Mouse (Mus musculus): ENCODE data around the gene Gm4869. TPM values are rescaled to one million over a fixed set of nuclear protein-coding genes. Genes with fewer than 3 reads are reported as not detected.
A peak's percentile ranks its signal among the peaks of the same experiment; 100 is the strongest.
"Not testable (repeated sequence)": the region's sequence is repeated elsewhere in the genome, so short reads cannot be mapped to it uniquely, and the experiment has no call there.

Gene Gm4869
- polyA plus RNA-seq, 1 experiment from 2014 or later = not detected

DNA sequence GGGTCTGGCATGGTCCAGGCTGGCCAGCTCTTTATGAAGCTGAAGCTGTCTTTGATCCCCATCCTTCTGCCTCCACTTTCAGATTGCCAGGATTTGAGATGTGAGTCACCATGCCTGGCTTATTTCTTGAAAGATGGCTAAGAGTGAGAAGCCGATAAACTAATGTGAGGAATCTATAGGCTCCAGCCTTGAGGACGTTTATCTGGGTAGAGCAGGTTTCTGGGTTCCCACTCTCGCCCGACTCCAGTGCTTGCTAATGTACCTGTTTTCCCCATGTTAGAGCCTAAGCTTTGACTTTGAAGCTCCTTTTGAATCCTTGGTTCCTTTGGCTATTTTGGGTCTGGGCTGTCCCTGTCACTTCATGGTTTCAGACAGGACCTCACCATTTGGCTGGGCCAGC lies 24.8 kb upstream of the Gm4869 start:
- H3K4me1 ChIP-seq = peaks cover 28% of the 10 kb centered on the region
- 70% methylated on average over 4 of the region's 4 CpGs for WGBS
- H3K36me3 ChIP-seq = peaks cover 18% of the 10 kb centered on the region; the same call in 1 of the 2 replicates
- H3K27ac ChIP-seq (replicated peaks) = no peak overlapping the region
- peak overlapping the region; percentile 46; the same call in 1 of the 2 replicates for H3K9ac ChIP-seq (replicated peaks)
- H3K4me2 ChIP-seq (replicated peaks) = peak overlapping the region; percentile 90
- no peaks in the 10 kb centered on the region for H3K27me3 ChIP-seq
- ATAC-seq (ENCODE audit: low FRiP score, low read depth) = no peak
- no peaks in the 10 kb centered on the region for H3K9me3 ChIP-seq
- H3K4me3 ChIP-seq = peak overlapping the region; percentile 95

DNA sequence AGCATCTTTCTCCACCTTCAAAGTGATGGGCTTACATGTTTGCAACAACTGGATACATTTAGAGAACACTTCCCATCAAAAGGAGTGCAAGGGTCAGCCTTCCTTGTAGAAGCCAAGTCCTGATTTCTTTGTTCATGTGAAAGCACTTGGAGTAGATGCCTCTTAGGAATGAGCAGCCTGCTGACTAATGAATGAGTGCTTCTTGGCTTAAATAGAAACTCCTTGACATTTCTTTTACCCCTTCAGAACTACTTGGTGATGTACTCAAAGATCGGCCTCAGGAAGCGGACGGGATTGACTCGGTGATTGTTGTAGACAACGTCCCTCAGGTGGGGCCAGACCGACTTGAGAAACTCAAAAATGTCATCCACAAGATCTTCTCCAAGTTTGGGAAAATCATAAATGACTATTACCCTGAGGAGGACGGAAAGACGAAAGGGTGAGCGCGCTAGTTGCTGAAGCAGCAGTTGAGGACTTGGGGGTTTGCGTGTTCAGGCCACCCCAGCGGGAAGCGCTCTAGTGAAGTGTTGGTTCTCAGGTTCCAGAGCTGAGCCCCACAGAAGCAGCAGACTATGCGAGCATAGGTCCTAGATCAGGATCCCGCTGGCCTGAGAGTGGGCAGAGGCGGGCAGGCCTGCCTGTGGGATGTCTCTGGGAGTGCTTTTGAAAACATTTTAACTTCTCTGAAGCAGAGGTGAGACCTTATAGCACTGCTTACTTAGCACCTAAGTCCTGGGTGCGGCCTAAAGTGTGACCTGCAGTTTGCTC lies 20.2 kb upstream of the Gm4869 start:
- no peaks in the 10 kb centered on the region for H3K9me3 ChIP-seq
- WGBS = 93% methylated on average over 17 of the region's 17 CpGs
- H3K4me1 ChIP-seq = peaks cover 19% of the 10 kb centered on the region
- H3K4me2 ChIP-seq (replicated peaks) = no peak overlapping the region
- no peak overlapping the region for H3K9ac ChIP-seq (replicated peaks)
- ATAC-seq (ENCODE audit: low FRiP score, low read depth) = no peak
- peaks cover 60% of the 10 kb centered on the region for H3K36me3 ChIP-seq
- no peak overlapping the region for H3K4me3 ChIP-seq
- no peaks in the 10 kb centered on the region for H3K27me3 ChIP-seq
- H3K27ac ChIP-seq (replicated peaks) = no peak overlapping the region

DNA sequence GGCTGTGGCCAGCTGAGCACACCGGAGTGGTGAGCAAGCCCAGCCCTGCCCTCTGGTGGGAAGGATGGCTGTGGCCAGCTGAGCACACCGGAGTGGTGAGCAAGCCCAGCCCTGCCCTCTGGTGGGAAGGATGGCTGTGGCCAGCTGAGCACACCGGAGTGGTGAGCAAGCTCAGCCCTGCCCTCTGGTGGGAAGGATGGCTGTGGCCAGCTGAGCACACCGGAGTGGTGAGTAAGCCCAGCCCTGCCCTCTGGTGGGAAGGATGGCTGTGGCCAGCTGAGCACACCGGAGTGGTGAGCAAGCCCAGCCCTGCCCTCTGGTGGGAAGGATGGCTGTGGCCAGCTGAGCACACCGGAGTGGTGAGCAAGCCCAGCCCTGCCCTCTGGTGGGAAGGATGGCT lies 6.3 kb upstream of the Gm4869 start:
- WGBS = no CpG with 5 or more reads among the region's 6 CpGs
- peaks cover 88% of the 10 kb centered on the region for H3K36me3 ChIP-seq
- H3K9ac ChIP-seq (replicated peaks); H3K4me1 ChIP-seq; H3K9me3 ChIP-seq; H3K27me3 ChIP-seq; H3K4me3 ChIP-seq; H3K4me2 ChIP-seq (replicated peaks); H3K27ac ChIP-seq (replicated peaks); ATAC-seq (ENCODE audit: low FRiP score, low read depth): not testable (repeated sequence)

DNA sequence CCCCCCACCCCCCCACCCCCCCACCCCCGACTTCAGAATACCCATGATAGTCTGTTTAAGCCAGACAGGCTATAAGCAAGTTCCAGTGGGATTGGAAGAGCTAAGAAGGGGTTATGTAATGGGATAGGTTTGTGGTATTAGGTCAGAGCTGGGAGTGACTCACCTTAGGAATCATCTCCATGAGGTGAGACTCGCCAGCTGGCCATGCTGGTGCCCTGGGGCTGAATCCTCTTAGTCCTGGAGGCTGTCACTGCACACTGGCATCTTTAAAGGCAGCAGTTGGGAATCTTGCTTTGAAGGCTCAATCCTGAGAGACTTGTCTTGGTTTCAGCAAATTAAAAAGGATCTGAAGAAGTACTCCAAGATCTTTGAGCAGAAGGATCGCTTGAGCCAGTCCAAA lies 4.0 kb upstream of the Gm4869 start:
- Histone ChIP-seq H3K9ac (replicated peaks) (no peak overlapping the region), H3K36me3 (peaks cover 87% of the 10 kb centered on the region), H3K4me2 (replicated peaks) (no peak overlapping the region), H3K27ac (replicated peaks) (no peak overlapping the region), H3K4me3 (no peak overlapping the region), H3K4me1 (no peaks in the 10 kb centered on the region), H3K27me3 (no peaks in the 10 kb centered on the region), H3K9me3 (no peaks in the 10 kb centered on the region)
- ATAC-seq (ENCODE audit: low FRiP score, low read depth) = no peak
- WGBS = 96% methylated on average over 2 of the region's 3 CpGs

DNA sequence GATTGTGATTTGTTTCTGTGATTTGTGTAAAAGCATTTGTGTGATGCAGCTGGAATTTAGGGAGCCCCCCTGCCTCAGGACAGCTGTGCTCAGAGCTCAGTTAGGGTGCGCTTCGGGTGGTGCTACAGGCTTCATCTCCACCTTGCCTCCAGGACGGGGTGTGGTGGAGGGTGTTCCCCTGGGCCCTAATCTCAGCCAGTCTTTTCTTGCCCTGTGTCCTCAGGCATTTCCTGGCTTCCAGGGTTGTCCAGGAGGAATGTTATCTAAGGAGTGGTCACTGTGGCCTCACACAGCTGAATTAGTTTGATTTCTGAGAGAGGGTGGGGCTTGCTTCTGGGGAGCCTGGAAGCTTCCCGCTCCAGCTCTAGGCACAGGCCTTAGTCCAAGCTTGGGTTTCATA lies 1.4 kb upstream of the Gm4869 start:
- H3K4me2 ChIP-seq (replicated peaks) = no peak overlapping the region
- H3K36me3 ChIP-seq = peaks cover 65% of the 10 kb centered on the region
- no peaks in the 10 kb centered on the region for H3K4me1 ChIP-seq
- H3K27ac ChIP-seq (replicated peaks) = no peak overlapping the region
- no peak for ATAC-seq (ENCODE audit: low FRiP score, low read depth)
- H3K4me3 ChIP-seq = no peak overlapping the region
- no peaks in the 10 kb centered on the region for H3K27me3 ChIP-seq
- H3K9ac ChIP-seq (replicated peaks) = no peak overlapping the region
- WGBS = 94% methylated on average over 4 of the region's 4 CpGs
- no peaks in the 10 kb centered on the region for H3K9me3 ChIP-seq

DNA sequence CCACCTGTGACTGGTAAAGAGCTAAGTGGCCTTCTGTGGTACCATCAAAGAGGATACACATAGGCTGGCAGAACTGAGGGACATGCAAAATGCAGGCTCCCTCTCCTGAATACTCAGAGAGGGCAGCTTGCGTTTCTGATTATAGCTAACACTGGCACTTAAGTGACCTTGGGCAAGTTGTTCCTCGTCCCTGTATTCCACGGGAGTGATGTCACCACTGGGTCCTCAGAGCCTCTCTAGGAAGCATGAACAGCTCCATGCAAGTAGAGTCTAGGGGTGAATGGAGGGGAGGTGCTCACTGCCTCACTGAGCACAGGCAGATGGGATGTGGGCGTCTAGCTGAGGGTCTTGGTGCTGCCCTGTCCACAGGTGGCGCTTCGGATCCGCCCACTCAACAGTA lies 609 bp downstream of the Gm4869 start:
- ATAC-seq (ENCODE audit: low FRiP score, low read depth) = no peak
- WGBS = 82% methylated on average over 7 of the region's 7 CpGs
- Histone ChIP-seq H3K27me3 (no peaks in the 10 kb centered on the region), H3K4me3 (no peak overlapping the region), H3K9ac (replicated peaks) (no peak overlapping the region), H3K4me1 (no peaks in the 10 kb centered on the region), H3K9me3 (no peaks in the 10 kb centered on the region), H3K27ac (replicated peaks) (no peak overlapping the region), H3K36me3 (peaks cover 48% of the 10 kb centered on the region), H3K4me2 (replicated peaks) (no peak overlapping the region)

DNA sequence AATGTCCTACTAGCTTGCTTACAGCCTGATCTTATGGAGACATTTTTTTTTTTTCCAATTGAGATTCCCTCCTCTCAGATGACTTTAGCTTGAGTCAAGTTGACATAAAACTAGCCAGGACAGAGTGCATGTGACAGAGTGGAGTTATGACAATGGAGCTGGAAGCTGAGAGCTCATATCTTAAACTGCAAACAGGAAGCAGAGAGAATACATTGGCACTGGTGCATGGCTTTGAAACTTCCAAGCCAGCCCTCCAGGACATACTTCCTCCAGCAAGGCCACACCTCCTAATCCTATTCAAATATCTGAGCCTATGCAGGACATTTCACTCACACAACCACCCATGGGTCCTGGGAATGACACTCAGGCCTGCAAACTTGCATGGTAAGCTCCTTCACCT lies 9.0 kb downstream of the Gm4869 start:
- Histone ChIP-seq H3K9ac (replicated peaks) (no peak overlapping the region), H3K27ac (replicated peaks) (no peak overlapping the region), H3K27me3 (no peaks in the 10 kb centered on the region), H3K4me2 (replicated peaks) (no peak overlapping the region), H3K4me1 (no peaks in the 10 kb centered on the region), H3K4me3 (no peak overlapping the region), H3K36me3 (no peaks in the 10 kb centered on the region), H3K9me3 (no peaks in the 10 kb centered on the region)
- ATAC-seq (ENCODE audit: low FRiP score, low read depth) = no peak

DNA sequence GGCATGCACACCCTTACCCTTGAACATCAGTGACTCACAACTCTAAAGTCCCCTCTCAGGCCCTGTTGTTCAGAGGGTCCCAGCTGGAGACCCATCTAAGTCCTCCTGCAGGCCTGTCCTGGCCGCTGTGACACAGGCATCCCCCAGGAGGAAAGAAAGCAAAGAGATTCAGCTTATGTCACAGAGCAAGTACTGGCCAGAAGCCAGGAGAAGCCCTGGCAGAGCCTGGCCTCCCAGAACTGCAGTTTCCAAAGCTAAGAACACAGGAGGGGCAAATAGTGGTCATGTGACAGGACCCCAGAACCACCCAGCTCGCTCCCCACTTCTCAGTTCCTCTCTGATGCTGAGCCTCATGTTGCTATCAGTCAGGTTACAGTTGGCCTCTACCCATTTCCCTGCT lies 10.0 kb downstream of the Gm4869 start:
- 59% methylated on average over 2 of the region's 2 CpGs for WGBS
- no peak overlapping the region for H3K4me3 ChIP-seq
- H3K27ac ChIP-seq (replicated peaks) = no peak overlapping the region
- no peaks in the 10 kb centered on the region for H3K9me3 ChIP-seq
- H3K9ac ChIP-seq (replicated peaks) = no peak overlapping the region
- no peaks in the 10 kb centered on the region for H3K27me3 ChIP-seq
- ATAC-seq (ENCODE audit: low FRiP score, low read depth) = no peak
- no peaks in the 10 kb centered on the region for H3K4me1 ChIP-seq
- H3K4me2 ChIP-seq (replicated peaks) = no peak overlapping the region
- H3K36me3 ChIP-seq = no peaks in the 10 kb centered on the region

DNA sequence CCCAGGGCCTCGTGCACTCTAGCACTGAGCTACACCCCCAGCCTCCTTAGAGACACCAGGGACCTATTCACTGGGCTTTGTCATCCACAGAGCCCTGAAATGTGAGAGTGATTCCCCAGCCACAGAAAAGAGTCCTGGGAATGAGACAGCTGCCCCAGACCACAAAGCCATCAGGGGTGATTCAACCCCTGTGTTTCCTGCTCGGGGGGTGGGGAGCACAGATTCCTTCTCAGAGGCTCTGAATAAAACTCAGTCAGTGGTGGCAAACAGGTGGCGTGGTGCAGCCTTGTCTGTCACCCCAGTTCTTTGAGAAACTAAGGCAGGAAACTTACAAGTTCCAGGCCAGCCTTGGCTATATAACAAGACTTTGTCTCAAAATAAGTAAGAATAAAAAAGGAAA lies 16.0 kb downstream of the Gm4869 start:
- Histone ChIP-seq H3K9ac (replicated peaks) (no peak overlapping the region), H3K4me1 (no peaks in the 10 kb centered on the region), H3K27me3 (no peaks in the 10 kb centered on the region), H3K9me3 (peaks cover 7% of the 10 kb centered on the region), H3K4me2 (replicated peaks) (no peak overlapping the region), H3K4me3 (no peak overlapping the region), H3K36me3 (no peaks in the 10 kb centered on the region), H3K27ac (replicated peaks) (no peak overlapping the region)
- 81% methylated on average over 3 of the region's 3 CpGs for WGBS
- no peak for ATAC-seq (ENCODE audit: low FRiP score, low read depth)

DNA sequence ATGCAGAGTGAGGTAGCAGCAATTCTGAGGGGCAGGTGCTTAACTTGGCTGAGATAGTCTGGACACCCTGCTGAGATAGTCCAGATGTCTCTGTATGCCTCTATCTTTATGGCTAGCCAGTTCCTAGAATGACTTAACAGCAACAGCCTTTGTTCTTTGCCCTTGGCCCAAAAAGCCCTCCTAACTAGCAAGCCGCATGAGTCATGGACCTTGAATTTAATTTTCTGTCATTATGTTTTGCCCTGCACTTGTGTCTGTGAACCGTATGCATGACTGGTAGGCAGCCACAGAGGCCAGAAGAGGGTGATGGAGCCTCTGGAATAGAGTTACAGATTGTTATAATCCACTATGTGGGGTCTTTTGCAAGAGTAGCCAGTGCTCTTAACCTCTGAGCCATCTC lies 17.7 kb downstream of the Gm4869 start:
- H3K4me2 ChIP-seq (replicated peaks); H3K36me3 ChIP-seq; H3K4me1 ChIP-seq; H3K27me3 ChIP-seq; H3K9me3 ChIP-seq; ATAC-seq (ENCODE audit: low FRiP score, low read depth); H3K9ac ChIP-seq (replicated peaks); H3K4me3 ChIP-seq; H3K27ac ChIP-seq (replicated peaks): not testable (repeated sequence)
- WGBS = 79% methylated on average over 2 of the region's 2 CpGs

DNA sequence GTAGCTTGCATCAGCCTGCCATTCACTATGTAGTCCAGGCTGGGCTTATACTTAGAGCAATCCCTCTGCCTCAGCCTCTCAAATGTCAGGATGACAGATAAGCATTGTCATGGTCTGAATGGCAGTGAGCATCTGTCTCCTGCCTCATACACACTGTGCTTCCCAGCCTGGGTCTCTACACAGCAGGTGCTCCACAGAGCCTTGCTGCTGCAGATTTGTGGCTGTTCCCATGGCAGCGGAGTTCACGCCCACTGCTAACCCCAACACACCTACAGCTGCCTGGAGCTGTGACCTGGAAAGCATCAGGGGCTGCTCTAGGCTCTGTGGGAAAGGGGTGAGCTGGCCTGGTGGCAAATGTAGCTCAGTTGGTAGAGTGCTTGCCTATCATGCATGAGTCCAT lies 19.5 kb downstream of the Gm4869 start:
- Histone ChIP-seq H3K9me3 (peaks cover 7% of the 10 kb centered on the region), H3K27me3 (no peaks in the 10 kb centered on the region), H3K4me1 (no peaks in the 10 kb centered on the region), H3K4me2 (replicated peaks) (no peak overlapping the region), H3K27ac (replicated peaks) (no peak overlapping the region), H3K4me3 (no peak overlapping the region), H3K36me3 (no peaks in the 10 kb centered on the region), H3K9ac (replicated peaks) (no peak overlapping the region)
- WGBS = 76% methylated on average over 2 of the region's 2 CpGs
- no peak for ATAC-seq (ENCODE audit: low FRiP score, low read depth)

DNA sequence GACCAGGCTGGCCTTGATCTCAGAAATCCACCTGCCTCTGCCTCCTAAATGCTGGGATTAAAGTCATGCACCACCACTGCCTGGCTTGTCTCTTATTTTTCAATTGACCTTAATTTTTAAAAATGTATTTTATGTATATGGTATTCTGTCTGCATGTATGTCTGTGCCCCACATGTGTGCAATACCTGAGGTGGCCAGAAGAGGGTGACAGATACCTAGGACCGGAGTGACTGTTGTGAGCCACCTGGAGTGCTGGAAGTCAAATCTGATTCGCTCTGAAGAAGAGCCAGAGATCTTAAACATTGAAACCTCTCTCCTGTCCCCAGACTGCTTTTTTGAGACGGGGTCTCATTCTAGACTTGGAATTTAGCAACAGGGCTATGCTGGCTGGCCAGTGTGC lies 26.9 kb downstream of the Gm4869 start:
- Histone ChIP-seq H3K4me3 (no peak overlapping the region), H3K4me1 (no peaks in the 10 kb centered on the region), H3K27ac (replicated peaks) (no peak overlapping the region), H3K4me2 (replicated peaks) (no peak overlapping the region), H3K9me3 (no peaks in the 10 kb centered on the region), H3K36me3 (no peaks in the 10 kb centered on the region), H3K9ac (replicated peaks) (no peak overlapping the region), H3K27me3 (no peaks in the 10 kb centered on the region)
- ATAC-seq (ENCODE audit: low FRiP score, low read depth) = no peak
- WGBS = 81% methylated on average over 3 of the region's 3 CpGs

DNA sequence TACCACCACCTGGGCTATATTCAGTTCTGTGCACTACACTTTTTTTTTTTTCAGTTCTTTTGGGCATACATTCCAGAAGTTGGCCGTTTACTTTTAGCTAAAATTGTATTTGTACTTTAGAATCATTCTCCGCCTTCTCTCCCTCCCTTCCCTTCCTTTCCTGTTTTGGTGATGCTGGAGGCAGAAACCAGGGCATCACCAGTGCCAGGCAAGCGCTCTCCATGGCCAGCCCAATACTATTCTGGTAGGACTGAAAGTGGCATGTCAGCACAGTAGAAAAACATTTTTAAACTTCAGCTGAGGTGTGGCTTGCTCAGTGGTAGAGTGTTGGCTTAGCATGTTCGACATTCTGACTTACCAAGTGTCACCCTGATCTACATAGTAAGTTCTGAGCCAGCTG lies 36.0 kb downstream of the Gm4869 start:
- Histone ChIP-seq H3K9ac (replicated peaks) (no peak overlapping the region), H3K4me1 (no peaks in the 10 kb centered on the region), H3K27me3 (no peaks in the 10 kb centered on the region), H3K4me3 (no peak overlapping the region), H3K36me3 (no peaks in the 10 kb centered on the region), H3K27ac (replicated peaks) (no peak overlapping the region), H3K4me2 (replicated peaks) (no peak overlapping the region), H3K9me3 (no peaks in the 10 kb centered on the region)
- no peak for ATAC-seq (ENCODE audit: low FRiP score, low read depth)
- WGBS = 80% methylated on average over 4 of the region's 4 CpGs

Data from midbrain, embryonic 12.5 days (tissue).